Mouse (Mus musculus): Measurements from ENCODE around the gene Nosip. TPM values are rescaled to one million over a fixed set of nuclear protein-coding genes. Genes with fewer than 3 reads are reported as not detected.

The Nosip gene
- total RNA-seq, 2 experiments from 2014 or later = 35.9 to 40.5 TPM

GRCm38 (mm10) chr7:45058607-45059571, 3.3 kb upstream of the Nosip start:
- DNase-seq = no peak

GRCm38 (mm10) chr7:45060632-45061122, 1.6 kb upstream of the Nosip start:
- no peak for DNase-seq

GRCm38 (mm10) chr7:45061532-45062075, 625 bp upstream of the Nosip start:
- DNase-seq = no peak

- no peak for DNase-seq
Observed at GRCm38 (mm10) chr7:45067190-45067999, 5.2 kb downstream of the Nosip start.

- no peak for DNase-seq
Observed at GRCm38 (mm10) chr7:45068000-45068318, 5.7 kb downstream of the Nosip start.

GRCm38 (mm10) chr7:45069671-45070070, 7.4 kb downstream of the Nosip start:
- DNase-seq = no peak

GRCm38 (mm10) chr7:45072230-45072629, 10.0 kb downstream of the Nosip start:
- DNase-seq = no peak

- DNase-seq = no peak
Observed at GRCm38 (mm10) chr7:45073171-45073707, 11.0 kb downstream of the Nosip start.

- no peak for DNase-seq
Observed at GRCm38 (mm10) chr7:45073949-45074348, 11.7 kb downstream of the Nosip start.

- DNase-seq = no peak
Observed at GRCm38 (mm10) chr7:45075405-45075804, 13.2 kb downstream of the Nosip start.

- no peak for DNase-seq
Observed at GRCm38 (mm10) chr7:45076501-45076900, 14.3 kb downstream of the Nosip start.

- DNase-seq = no peak
Observed at GRCm38 (mm10) chr7:45077322-45077721, 15.1 kb downstream of the Nosip start.

- DNase-seq = no peak
Observed at GRCm38 (mm10) chr7:45077829-45078228, 15.6 kb downstream of the Nosip start.

GRCm38 (mm10) chr7:45078513-45078912, 16.3 kb downstream of the Nosip start:
- peak; percentile 80 for DNase-seq

GRCm38 (mm10) chr7:45079856-45080255, 17.6 kb downstream of the Nosip start:
- DNase-seq = peak; percentile 94

- no peak for DNase-seq
Observed at GRCm38 (mm10) chr7:45081016-45081415, 18.8 kb downstream of the Nosip start.

- DNase-seq = no peak
Observed at GRCm38 (mm10) chr7:45082401-45083299, 20.4 kb downstream of the Nosip start.

- no peak for DNase-seq
Observed at GRCm38 (mm10) chr7:45083300-45083890, 21.2 kb downstream of the Nosip start.

GRCm38 (mm10) chr7:45086084-45086483, 23.9 kb downstream of the Nosip start:
- no peak for DNase-seq

- DNase-seq = no peak
Observed at GRCm38 (mm10) chr7:45088597-45088996, 26.4 kb downstream of the Nosip start.

All from gastrocnemius, postnatal 10 days (tissue).